Comparison of ENCODE assay signal across 23 mouse cellular contexts in genomic region chr8:70920049-70920922, GRCm38 (mm10). TPM values are rescaled to one million over a fixed set of nuclear protein-coding genes. Genes with fewer than 3 reads are reported as not detected.
DNase-seq lines count a peak whose midpoint lies in the region; ATAC-seq and TF ChIP-seq lines count a peak whose summit lies in the region.
"Had no signal": no experiment of that assay in that cellular context is flagged by ENCODE, and none has a peak within 500 bp of the region (broad histone marks: within the 10 kb centered on the region; RNA-seq: fewer than 3 reads in every experiment).

No protein-coding gene starts in this region.

- H3K27ac ChIP-seq in heart, embryonic 13.5 days (replicated peaks) = 0 out of 2 replicates have a peak overlapping the region, but pooled peaks have one; percentile 26
- H3K27ac ChIP-seq in liver, postnatal 0 days (ENCODE audit: low read depth) = no peak overlapping the region
- H3K27ac ChIP-seq: embryonic facial prominence, embryonic 12.5 days; forebrain, embryonic 15.5 days; hindbrain, embryonic 15.5 days; lung, embryonic 15.5 days; midbrain, embryonic 15.5 days; neural tube, embryonic 15.5 days had no signal

- peaks cover 61% of the 10 kb centered on the region for H3K36me3 ChIP-seq in heart, embryonic 13.5 days
- H3K36me3 ChIP-seq in liver, postnatal 0 days (replicated peaks; ENCODE audit: insufficient read depth, low read length) = peaks cover 20% of the 10 kb centered on the region

- 78% methylated on average over 9 of the region's 9 CpGs for WGBS in heart, embryonic 13.5 days
- WGBS in liver, postnatal 0 days (ENCODE audit: insufficient replicate concordance) = 73% methylated on average over 9 of the region's 9 CpGs

- TF ChIP-seq EP300 in liver, postnatal 0 days (IDR thresholded peaks at IDR 0.05; ENCODE audit: low read depth) = no peak

- ATAC-seq in heart, embryonic 13.5 days (ENCODE audit: extremely low read depth, insufficient number of reproducible peaks, low FRiP score, low TSS enrichment) = no peak
- no peak for ATAC-seq in liver, postnatal 0 days
- ATAC-seq: forebrain, embryonic 15.5 days; midbrain, embryonic 15.5 days had no signal

- no peak overlapping the region for H3K4me3 ChIP-seq in heart, embryonic 13.5 days
- H3K4me3 ChIP-seq in liver, postnatal 0 days (ENCODE audit: low read depth, low read length) = no peak overlapping the region
- H3K4me3 ChIP-seq: embryonic facial prominence, embryonic 12.5 days; erythroblast, embryonic 14.5 days; forebrain, embryonic 15.5 days; hindbrain, embryonic 15.5 days; lung, embryonic 15.5 days; megakaryocyte, embryonic 14.5 days; midbrain, embryonic 15.5 days; neural tube, embryonic 15.5 days had no signal

- H3K4me2 ChIP-seq in heart, embryonic 13.5 days = no peak overlapping the region
- no peak overlapping the region for H3K4me2 ChIP-seq in liver, postnatal 0 days (ENCODE audit: low read depth, low read length)
- H3K4me2 ChIP-seq: embryonic facial prominence, embryonic 12.5 days; forebrain, embryonic 15.5 days; hindbrain, embryonic 15.5 days; lung, embryonic 15.5 days; midbrain, embryonic 15.5 days; neural tube, embryonic 15.5 days had no signal

- intact Hi-C loops in heart, postnatal 25 days (cut with DNase I) = loop anchor here (10.0 kb wide), 1 partner anchor 425 kb away; no protein-coding TSS in a partner anchor

- TF ChIP-seq CTCF in liver, postnatal 0 days (IDR thresholded peaks at IDR 0.05; ENCODE audit: low read depth) = no peak

- peaks cover 5% of the 10 kb centered on the region for H3K4me1 ChIP-seq in heart, embryonic 13.5 days
- H3K4me1 ChIP-seq in liver, postnatal 0 days (ENCODE audit: insufficient read depth) = no peaks in the 10 kb centered on the region
- H3K4me1 ChIP-seq: embryonic facial prominence, embryonic 12.5 days; forebrain, embryonic 15.5 days; hindbrain, embryonic 15.5 days; lung, embryonic 15.5 days; midbrain, embryonic 15.5 days had no signal

- DNase-seq in adrenal gland, postnatal 10 days = peak; percentile 32
- no peak for DNase-seq in adrenal gland, adult (ENCODE audit: inconsistent age in 2 of 2, low spot score in 1 of 2)
- DNase-seq in heart, postnatal 25 days (ENCODE audit: low spot score) = no peak
- peak; percentile 2 for DNase-seq in liver
- no peak for DNase-seq in liver, postnatal 0 days
- DNase-seq in thymus, postnatal 4 days = peak; percentile 14
- no peak for DNase-seq in thymus, postnatal 10 days (ENCODE audit: low spot score in 2 of 2)
- DNase-seq: adrenal gland, adult 2 months; gastrocnemius, postnatal 36 days; heart, postnatal 4 days; kidney, adult 11 months; kidney, postnatal 10 days; left cerebral cortex, postnatal 4 days had no signal

- no peaks in the 10 kb centered on the region for H3K9me3 ChIP-seq in heart, embryonic 13.5 days
- no peaks in the 10 kb centered on the region for H3K9me3 ChIP-seq in liver, postnatal 0 days (ENCODE audit: low read length)
- H3K9me3 ChIP-seq: embryonic facial prominence, embryonic 12.5 days; forebrain, embryonic 15.5 days; hindbrain, embryonic 15.5 days; lung, embryonic 15.5 days; megakaryocyte, embryonic 14.5 days; midbrain, embryonic 15.5 days; neural tube, embryonic 15.5 days had no signal

- no peak overlapping the region for H3K9ac ChIP-seq in heart, embryonic 13.5 days
- no peak overlapping the region for H3K9ac ChIP-seq in liver, postnatal 0 days (replicated peaks)
- H3K9ac ChIP-seq: embryonic facial prominence, embryonic 12.5 days; forebrain, embryonic 15.5 days; hindbrain, embryonic 15.5 days; lung, embryonic 15.5 days; midbrain, embryonic 15.5 days; neural tube, embryonic 15.5 days had no signal

- no peaks in the 10 kb centered on the region for H3K27me3 ChIP-seq in heart, embryonic 13.5 days (replicated peaks)
- no peaks in the 10 kb centered on the region for H3K27me3 ChIP-seq in liver, postnatal 0 days (ENCODE audit: insufficient read depth, low read length)
- H3K27me3 ChIP-seq: embryonic facial prominence, embryonic 12.5 days; forebrain, embryonic 15.5 days; hindbrain, embryonic 15.5 days; lung, embryonic 15.5 days; midbrain, embryonic 15.5 days; neural tube, embryonic 15.5 days had no signal

RNA-seq across cellular contexts. Expression of gene Map1s, which starts 14.6 kb away (rescaled TPM):
- total RNA-seq in adrenal gland, postnatal 10 days (2021) = 10 to 100 TPM; 26.7 to 30.2 TPM
- polyA plus RNA-seq in heart, embryonic 13.5 days (2015; fragmentation: Nextera tagmentation; extraction: Ambion mirVana) = 32.5 and 35.0 TPM in 2 replicates
- total RNA-seq in heart, postnatal 25 days (2021) = 10 to 100 TPM; 20.7 to 21.2 TPM
- polyA plus RNA-seq in liver, postnatal 0 days (2015; fragmentation: Nextera tagmentation; extraction: Ambion mirVana) = 8.3 and 8.7 TPM in 2 replicates

RNA-seq across cellular contexts. Expression of gene Rpl18a, which starts 23.1 kb away (rescaled TPM):
- total RNA-seq in adrenal gland, postnatal 10 days (2021) = 1,000 to 10,000 TPM; 1,717 to 1,755 TPM
- polyA plus RNA-seq in heart, embryonic 13.5 days (2015; fragmentation: Nextera tagmentation; extraction: Ambion mirVana) = 3,040 and 3,097 TPM in 2 replicates
- 100 to 1,000 TPM; 838 to 880 TPM for total RNA-seq in heart, postnatal 25 days (2021)
- polyA plus RNA-seq in liver, postnatal 0 days (2015; fragmentation: Nextera tagmentation; extraction: Ambion mirVana) = 2,490 and 2,569 TPM in 2 replicates

RNA-seq across cellular contexts. Expression of gene Slc5a5, which starts 27.7 kb away (rescaled TPM):
- total RNA-seq in adrenal gland, postnatal 10 days (2021) = under 1 TPM; 0.27 to 0.42 TPM
- polyA plus RNA-seq in heart, embryonic 13.5 days (2015; fragmentation: Nextera tagmentation; extraction: Ambion mirVana) = 0.06 and 0.09 TPM in 2 replicates
- not detected for total RNA-seq in heart, postnatal 25 days (2021)
- not detected in 2 replicates for polyA plus RNA-seq in liver, postnatal 0 days (2015; fragmentation: Nextera tagmentation; extraction: Ambion mirVana)
- total RNA-seq: liver, adult 2 months had no signal
- polyA plus RNA-seq: liver, adult 2 months had no signal

RNA-seq across cellular contexts. Expression of gene Ccdc124, which starts 46.6 kb away (rescaled TPM):
- 10 to 100 TPM; 42.0 to 42.6 TPM for total RNA-seq in adrenal gland, postnatal 10 days (2021)
- 88.5 and 89.0 TPM in 2 replicates for polyA plus RNA-seq in heart, embryonic 13.5 days (2015; fragmentation: Nextera tagmentation; extraction: Ambion mirVana)
- 10 to 100 TPM; 46.6 to 47.7 TPM for total RNA-seq in heart, postnatal 25 days (2021)
- polyA plus RNA-seq in liver, postnatal 0 days (2015; fragmentation: Nextera tagmentation; extraction: Ambion mirVana) = 34.3 and 37.9 TPM in 2 replicates

RNA-seq across cellular contexts. Expression of gene Kcnn1, which starts 57.2 kb away (rescaled TPM):
- 1 to 10 TPM; 3.0 to 3.1 TPM for total RNA-seq in adrenal gland, postnatal 10 days (2021)
- 1.5 TPM in 2 replicates for polyA plus RNA-seq in heart, embryonic 13.5 days (2015; fragmentation: Nextera tagmentation; extraction: Ambion mirVana)
- 1 to 10 TPM; 8.1 to 8.6 TPM for total RNA-seq in heart, postnatal 25 days (2021)
- 0.19 and 0.45 TPM in 2 replicates for polyA plus RNA-seq in liver, postnatal 0 days (2015; fragmentation: Nextera tagmentation; extraction: Ambion mirVana)

Comparison
In these comparisons a context has a peak if more than half of its experiments do, and no peak if none do; other contexts are left out.
1. DNase-seq: peak in adrenal gland, postnatal 10 days (single experiment), liver (single experiment) and thymus, postnatal 4 days (single experiment); none in adrenal gland, adult (0 of 2), heart, postnatal 25 days (single experiment), liver, postnatal 0 days (single experiment) and thymus, postnatal 10 days (0 of 2).